7 mouse cellular contexts compared by ENCODE assay signal in genomic region chr4:62479593-62479936, GRCm38 (mm10). TPM values are rescaled to one million over a fixed set of nuclear protein-coding genes. Genes with fewer than 3 reads are reported as not detected.
DNase-seq lines count a peak whose midpoint lies in the region; ATAC-seq and TF ChIP-seq lines count a peak whose summit lies in the region.
"Not testable (repeated sequence)": the region's sequence is repeated elsewhere in the genome, so short reads cannot be mapped to it uniquely, and the experiment has no call there.

No protein-coding gene starts in this region.

- not testable (repeated sequence) for TF ChIP-seq EP300 in lung, postnatal 0 days (IDR thresholded peaks at IDR 0.05)

- H3K27me3 ChIP-seq in cerebellum, adult 2 months (ENCODE audit: control insufficient read depth, insufficient read depth, low read length); heart, embryonic 16.5 days (ENCODE audit: control insufficient read depth, insufficient read depth, low read length); intestine, postnatal 0 days (replicated peaks; ENCODE audit: control insufficient read depth, insufficient read depth, low read length); limb, embryonic 15.5 days; lung, postnatal 0 days (replicated peaks; ENCODE audit: insufficient read depth, low read length): not testable (repeated sequence)
- peaks cover 48% of the 10 kb centered on the region for H3K27me3 ChIP-seq in forebrain, embryonic 13.5 days
- peaks cover 61% of the 10 kb centered on the region for H3K27me3 ChIP-seq in neural tube, embryonic 13.5 days

- peak overlapping the region; percentile 39; the same call in 1 of the 2 replicates for H3K9ac ChIP-seq in forebrain, embryonic 13.5 days
- peak overlapping the region; percentile 61 for H3K9ac ChIP-seq in heart, embryonic 16.5 days (ENCODE audit: low read length)
- peak overlapping the region; percentile 66; the same call in 1 of the 2 replicates for H3K9ac ChIP-seq in intestine, postnatal 0 days (ENCODE audit: low read depth, low read length)
- H3K9ac ChIP-seq in limb, embryonic 15.5 days; lung, postnatal 0 days (replicated peaks; ENCODE audit: low read depth): not testable (repeated sequence)
- H3K9ac ChIP-seq in neural tube, embryonic 13.5 days: peak overlapping the region; percentile 50

- H3K4me1 ChIP-seq in cerebellum, adult 2 months (ENCODE audit: control insufficient read depth, insufficient read depth, low read length); forebrain, embryonic 13.5 days; heart, embryonic 16.5 days (ENCODE audit: control insufficient read depth, insufficient read depth, low read length); intestine, postnatal 0 days (replicated peaks; ENCODE audit: control insufficient read depth, insufficient read depth, low read length); lung, postnatal 0 days (ENCODE audit: insufficient read depth, low read depth, low read length): not testable (repeated sequence)
- H3K4me1 ChIP-seq in limb, embryonic 15.5 days: peaks cover 13% of the 10 kb centered on the region
- H3K4me1 ChIP-seq in neural tube, embryonic 13.5 days (replicated peaks): peaks cover 13% of the 10 kb centered on the region

- TF ChIP-seq POLR2A in cerebellum, adult 2 months (IDR thresholded peaks at IDR 0.05; ENCODE audit: borderline replicate concordance, insufficient read depth, low read length): not testable (repeated sequence)

- not testable (repeated sequence) for H3K36me3 ChIP-seq in forebrain, embryonic 13.5 days (ENCODE audit: poor library complexity, severe bottlenecking); heart, embryonic 16.5 days (ENCODE audit: control insufficient read depth, insufficient read depth); intestine, postnatal 0 days (ENCODE audit: control insufficient read depth, insufficient read depth); limb, embryonic 15.5 days; lung, postnatal 0 days (ENCODE audit: insufficient read depth, low read length); neural tube, embryonic 13.5 days

- peak; percentile 34 for TF ChIP-seq CTCF in cerebellum, adult 2 months (IDR thresholded peaks at IDR 0.05; ENCODE audit: borderline replicate concordance, insufficient read depth, low read depth, low read length)
- peak; percentile 76 for TF ChIP-seq CTCF in intestine, postnatal 0 days (IDR thresholded peaks at IDR 0.05; ENCODE audit: low read depth)
- TF ChIP-seq CTCF in lung, postnatal 0 days (IDR thresholded peaks at IDR 0.05): peak; percentile 69

- not testable (repeated sequence) for H3K9me3 ChIP-seq in forebrain, embryonic 13.5 days (replicated peaks); heart, embryonic 16.5 days (replicated peaks; ENCODE audit: control insufficient read depth, low read length); intestine, postnatal 0 days (ENCODE audit: control insufficient read depth); limb, embryonic 15.5 days; lung, postnatal 0 days (ENCODE audit: low read length); neural tube, embryonic 13.5 days

- peak overlapping the region; percentile 69 for H3K4me2 ChIP-seq in forebrain, embryonic 13.5 days
- peak overlapping the region; percentile 90 for H3K4me2 ChIP-seq in heart, embryonic 16.5 days (ENCODE audit: low read depth, low read length)
- peak overlapping the region; percentile 91 for H3K4me2 ChIP-seq in intestine, postnatal 0 days (replicated peaks; ENCODE audit: low read depth)
- H3K4me2 ChIP-seq in limb, embryonic 15.5 days: peak overlapping the region; percentile 88
- H3K4me2 ChIP-seq in lung, postnatal 0 days (replicated peaks; ENCODE audit: low read depth, low read length): peak overlapping the region; percentile 76
- H3K4me2 ChIP-seq in neural tube, embryonic 13.5 days: peak overlapping the region; percentile 73

- H3K4me3 ChIP-seq in cerebellum, adult 2 months (replicated peaks; ENCODE audit: insufficient read depth, low read depth, low read length): peak overlapping the region; percentile 63
- H3K4me3 ChIP-seq in forebrain, embryonic 13.5 days: peak overlapping the region; percentile 42
- peak overlapping the region; percentile 56 for H3K4me3 ChIP-seq in heart, embryonic 16.5 days (ENCODE audit: low read length)
- H3K4me3 ChIP-seq in intestine, postnatal 0 days (ENCODE audit: low read depth, low read length): peak overlapping the region; percentile 60
- peak overlapping the region; percentile 49 for H3K4me3 ChIP-seq in limb, embryonic 15.5 days
- peak overlapping the region; percentile 51 for H3K4me3 ChIP-seq in lung, postnatal 0 days (ENCODE audit: low read depth, low read length)
- H3K4me3 ChIP-seq in neural tube, embryonic 13.5 days: peak overlapping the region; percentile 43

- WGBS in cerebellum, adult 2 months: 13% methylated on average over 11 of the region's 11 CpGs
- WGBS in forebrain, embryonic 13.5 days: 14% methylated on average over 11 of the region's 11 CpGs
- WGBS in heart, embryonic 16.5 days: 14% methylated on average over 11 of the region's 11 CpGs
- 11% methylated on average over 11 of the region's 11 CpGs for WGBS in intestine, postnatal 0 days
- WGBS in limb, embryonic 15.5 days: 13% methylated on average over 11 of the region's 11 CpGs
- 14% methylated on average over 11 of the region's 11 CpGs for WGBS in lung, postnatal 0 days
- 14% methylated on average over 11 of the region's 11 CpGs for WGBS in neural tube, embryonic 13.5 days

- not testable (repeated sequence) for ATAC-seq in forebrain, embryonic 13.5 days; heart, embryonic 16.5 days (replicated peaks; ENCODE audit: extremely low read depth, insufficient read depth, low FRiP score); intestine, postnatal 0 days; limb, embryonic 15.5 days (ENCODE audit: insufficient number of reproducible peaks, low FRiP score, low TSS enrichment, low read depth); lung, postnatal 0 days; neural tube, embryonic 13.5 days (ENCODE audit: low read depth)

- DNase-seq in cerebellum, adult 2 months; lung, postnatal 0 days (ENCODE audit: low spot score): not testable (repeated sequence)

- H3K27ac ChIP-seq in cerebellum, adult 2 months (ENCODE audit: insufficient read depth, low read length); forebrain, embryonic 13.5 days; heart, embryonic 16.5 days (ENCODE audit: low read length); intestine, postnatal 0 days (ENCODE audit: low read depth, low read length); neural tube, embryonic 13.5 days (replicated peaks): not testable (repeated sequence)
- H3K27ac ChIP-seq in limb, embryonic 15.5 days: 0 out of 2 replicates have a peak overlapping the region, but pooled peaks have one; percentile 27
- H3K27ac ChIP-seq in lung, postnatal 0 days (ENCODE audit: low read length): 0 out of 2 replicates have a peak overlapping the region, but pooled peaks have one; percentile 80

RNA-seq across cellular contexts. Expression of gene Bspry, which starts 0.3 kb away (rescaled TPM):
- 1.2 and 1.3 TPM in 2 replicates for polyA plus RNA-seq in cerebellum, adult 2 months (2012; rRNA removed)
- 0.49 and 0.56 TPM in 2 replicates for polyA plus RNA-seq in forebrain, embryonic 13.5 days (2015; fragmentation: Nextera tagmentation; extraction: Ambion mirVana)
- polyA plus RNA-seq in heart, embryonic 16.5 days (2015; fragmentation: Nextera tagmentation; extraction: Ambion mirVana): 3.4 and 6.3 TPM in 2 replicates
- 14.7 and 20.5 TPM in 2 replicates for polyA plus RNA-seq in intestine, postnatal 0 days (2015; fragmentation: Nextera tagmentation; extraction: Ambion mirVana)
- 15.3 and 19.4 TPM in 2 replicates for polyA plus RNA-seq in limb, embryonic 15.5 days (2015; fragmentation: Nextera tagmentation; extraction: Ambion mirVana)
- 26.8 and 33.0 TPM in 2 replicates for polyA plus RNA-seq in lung, postnatal 0 days (2015; fragmentation: Nextera tagmentation; extraction: Ambion mirVana)
- polyA plus RNA-seq in neural tube, embryonic 13.5 days (2015; fragmentation: Nextera tagmentation; extraction: Ambion mirVana): 0.74 and 0.80 TPM in 2 replicates

RNA-seq across cellular contexts. Expression of gene Wdr31, which starts 8.9 kb away (rescaled TPM):
- polyA plus RNA-seq in cerebellum, adult 2 months (2012; rRNA removed): 3.1 and 3.9 TPM in 2 replicates
- 9.1 and 13.1 TPM in 2 replicates for polyA plus RNA-seq in forebrain, embryonic 13.5 days (2015; fragmentation: Nextera tagmentation; extraction: Ambion mirVana)
- 3.1 and 4.8 TPM in 2 replicates for polyA plus RNA-seq in heart, embryonic 16.5 days (2015; fragmentation: Nextera tagmentation; extraction: Ambion mirVana)
- polyA plus RNA-seq in intestine, postnatal 0 days (2015; fragmentation: Nextera tagmentation; extraction: Ambion mirVana): 1.6 and 1.8 TPM in 2 replicates
- 4.2 and 4.3 TPM in 2 replicates for polyA plus RNA-seq in limb, embryonic 15.5 days (2015; fragmentation: Nextera tagmentation; extraction: Ambion mirVana)
- 5.2 and 6.1 TPM in 2 replicates for polyA plus RNA-seq in lung, postnatal 0 days (2015; fragmentation: Nextera tagmentation; extraction: Ambion mirVana)
- polyA plus RNA-seq in neural tube, embryonic 13.5 days (2015; fragmentation: Nextera tagmentation; extraction: Ambion mirVana): 5.7 and 6.8 TPM in 2 replicates

RNA-seq across cellular contexts. Expression of gene Hdhd3, which starts 23.7 kb away (rescaled TPM):
- 9.3 and 9.7 TPM in 2 replicates for polyA plus RNA-seq in cerebellum, adult 2 months (2012; rRNA removed)
- polyA plus RNA-seq in forebrain, embryonic 13.5 days (2015; fragmentation: Nextera tagmentation; extraction: Ambion mirVana): 10.5 and 11.2 TPM in 2 replicates
- 9.6 and 10.0 TPM in 2 replicates for polyA plus RNA-seq in heart, embryonic 16.5 days (2015; fragmentation: Nextera tagmentation; extraction: Ambion mirVana)
- polyA plus RNA-seq in intestine, postnatal 0 days (2015; fragmentation: Nextera tagmentation; extraction: Ambion mirVana): 125 and 145 TPM in 2 replicates
- 13.9 and 14.7 TPM in 2 replicates for polyA plus RNA-seq in limb, embryonic 15.5 days (2015; fragmentation: Nextera tagmentation; extraction: Ambion mirVana)
- 15.0 and 18.3 TPM in 2 replicates for polyA plus RNA-seq in lung, postnatal 0 days (2015; fragmentation: Nextera tagmentation; extraction: Ambion mirVana)
- 13.1 and 14.2 TPM in 2 replicates for polyA plus RNA-seq in neural tube, embryonic 13.5 days (2015; fragmentation: Nextera tagmentation; extraction: Ambion mirVana)

RNA-seq across cellular contexts. Expression of gene Alad, which starts 40.2 kb away (rescaled TPM):
- polyA plus RNA-seq in cerebellum, adult 2 months (2012; rRNA removed): 64.4 and 72.3 TPM in 2 replicates
- polyA plus RNA-seq in forebrain, embryonic 13.5 days (2015; fragmentation: Nextera tagmentation; extraction: Ambion mirVana): 65.4 and 69.8 TPM in 2 replicates
- 57.6 and 69.8 TPM in 2 replicates for polyA plus RNA-seq in heart, embryonic 16.5 days (2015; fragmentation: Nextera tagmentation; extraction: Ambion mirVana)
- polyA plus RNA-seq in intestine, postnatal 0 days (2015; fragmentation: Nextera tagmentation; extraction: Ambion mirVana): 156 and 168 TPM in 2 replicates
- 75.8 and 86.5 TPM in 2 replicates for polyA plus RNA-seq in limb, embryonic 15.5 days (2015; fragmentation: Nextera tagmentation; extraction: Ambion mirVana)
- 110 and 111 TPM in 2 replicates for polyA plus RNA-seq in lung, postnatal 0 days (2015; fragmentation: Nextera tagmentation; extraction: Ambion mirVana)
- 49.8 and 58.8 TPM in 2 replicates for polyA plus RNA-seq in neural tube, embryonic 13.5 days (2015; fragmentation: Nextera tagmentation; extraction: Ambion mirVana)

RNA-seq across cellular contexts. Expression of gene Rnf183, which starts 44.5 kb away (rescaled TPM):
- 0.07 TPM in 1 of 2 replicates, not detected in the other for polyA plus RNA-seq in cerebellum, adult 2 months (2012; rRNA removed)
- polyA plus RNA-seq in forebrain, embryonic 13.5 days (2015; fragmentation: Nextera tagmentation; extraction: Ambion mirVana): not detected in 2 replicates
- 0.17 and 0.26 TPM in 2 replicates for polyA plus RNA-seq in heart, embryonic 16.5 days (2015; fragmentation: Nextera tagmentation; extraction: Ambion mirVana)
- 0.14 and 0.35 TPM in 2 replicates for polyA plus RNA-seq in intestine, postnatal 0 days (2015; fragmentation: Nextera tagmentation; extraction: Ambion mirVana)
- not detected in 2 replicates for polyA plus RNA-seq in limb, embryonic 15.5 days (2015; fragmentation: Nextera tagmentation; extraction: Ambion mirVana)
- polyA plus RNA-seq in lung, postnatal 0 days (2015; fragmentation: Nextera tagmentation; extraction: Ambion mirVana): 0.15 TPM in 1 of 2 replicates, not detected in the other
- 0.18 TPM in 1 of 2 replicates, not detected in the other for polyA plus RNA-seq in neural tube, embryonic 13.5 days (2015; fragmentation: Nextera tagmentation; extraction: Ambion mirVana)
